Mouse (Mus musculus) C2C12 (cell line): ENCODE data around the gene Prtn3. TPM values are rescaled to one million over a fixed set of nuclear protein-coding genes. Genes with fewer than 3 reads are reported as not detected.

Experiments used
- H3K27me3 ChIP-seq: one replicate; pipeline ENCODE4 v1.6.1; 2011; ENCODE audit not compliant: control insufficient read depth, insufficient read depth, insufficient read length
- H3K36me3 ChIP-seq: one replicate; pipeline ENCODE4 v1.6.1; 2011; ENCODE audit not compliant: control insufficient read depth, insufficient read depth
- H3K4me3 ChIP-seq: one replicate; pipeline ENCODE4 v1.5.1; 2011; ENCODE audit warnings: mild to moderate bottlenecking, control low read depth; ENCODE audit not compliant: poor library complexity, insufficient read depth, severe bottlenecking
- H3K79me2 ChIP-seq: one replicate; pipeline ENCODE4 v1.6.1; 2011; ENCODE audit not compliant: control insufficient read depth, insufficient read depth
- H3K79me3 ChIP-seq: one replicate; pipeline ENCODE4 v1.6.1; 2011; ENCODE audit warnings: low read depth, control low read depth
- H3ac ChIP-seq: one replicate; pipeline ENCODE3; 2011; ENCODE audit warnings: low read depth; ENCODE audit not compliant: control insufficient read depth, insufficient read length
- CEBPB ChIP-seq: IDR thresholded peaks from one replicate; pipeline ENCODE4 v1.6.1; 2011; ENCODE audit warnings: low read depth, mild to moderate bottlenecking, control low read depth, moderate library complexity
- CTCF ChIP-seq: IDR thresholded peaks from one replicate; pipeline ENCODE4 v1.5.1; 2011; ENCODE audit not compliant: control insufficient read depth, insufficient read depth, insufficient read length
- FOSL1 ChIP-seq: IDR thresholded peaks from one replicate; pipeline ENCODE4 v1.8.0; 2011; ENCODE audit warnings: mild to moderate bottlenecking, low read length; ENCODE audit not compliant: poor library complexity, insufficient read depth, severe bottlenecking
- MAX ChIP-seq: IDR thresholded peaks from one replicate; pipeline ENCODE4 v1.6.1; 2011; ENCODE audit warnings: mild to moderate bottlenecking, control low read depth
- MYOD1 ChIP-seq: IDR thresholded peaks from one replicate; pipeline ENCODE4 v1.6.1; 2011; ENCODE audit warnings: low read depth; ENCODE audit not compliant: control insufficient read depth, insufficient read length
- MYOG ChIP-seq: IDR thresholded peaks from one replicate; pipeline ENCODE4 v1.6.1; 2011; ENCODE audit not compliant: control insufficient read depth, insufficient read length; ENCODE audit errors: extremely low read depth
- USF1 ChIP-seq: IDR thresholded peaks from one replicate; pipeline ENCODE4 v1.6.1; 2011; ENCODE audit warnings: low read depth, mild to moderate bottlenecking, control low read depth, moderate library complexity
- polyA plus RNA-seq: library from polyadenylated mRNA; unstranded; fragments of >200 nt; fragmentation: generic; extraction: Trizol; gene quantifications from one replicate; pipeline ENCODE4 v1.2.1, GENCODE M21; 2012; ENCODE audit warnings: missing spikeins

Gene Prtn3
- polyA plus RNA-seq, 1 experiment = not detected

DNA sequence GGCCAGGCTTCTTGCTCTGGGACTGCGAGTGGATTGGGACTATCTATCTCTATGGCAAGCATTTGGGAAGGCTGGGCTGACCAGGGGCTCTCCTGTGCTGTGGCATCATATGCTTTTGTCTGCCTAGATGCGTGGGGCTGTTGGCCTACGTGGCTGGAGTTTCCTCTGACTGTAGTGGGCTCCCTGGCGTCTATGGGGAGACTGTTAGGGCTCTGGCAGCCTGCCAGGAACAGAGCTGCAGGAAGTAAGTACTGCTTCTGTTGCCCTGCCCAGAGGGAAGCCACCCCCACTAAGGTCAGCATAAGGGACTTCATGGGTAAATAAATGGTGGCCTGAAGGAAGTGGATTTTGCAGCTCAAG, 16.8 kb upstream of the Prtn3 start:
- no peaks in the 10 kb centered on the region for H3K27me3 ChIP-seq
- peaks cover 88% of the 10 kb centered on the region for H3K79me2 ChIP-seq
- peak overlapping the region; percentile 81 for H3ac ChIP-seq
- no peak for TF ChIP-seq CEBPB
- TF ChIP-seq MYOD1 = no peak
- TF ChIP-seq MAX = no peak
- no peak for TF ChIP-seq CTCF
- TF ChIP-seq USF1 = no peak
- no peak for TF ChIP-seq FOSL1
- no peak for TF ChIP-seq MYOG
- peaks cover 75% of the 10 kb centered on the region for H3K79me3 ChIP-seq
- H3K4me3 ChIP-seq = peak overlapping the region; percentile 87
- H3K36me3 ChIP-seq = peaks cover 68% of the 10 kb centered on the region

DNA sequence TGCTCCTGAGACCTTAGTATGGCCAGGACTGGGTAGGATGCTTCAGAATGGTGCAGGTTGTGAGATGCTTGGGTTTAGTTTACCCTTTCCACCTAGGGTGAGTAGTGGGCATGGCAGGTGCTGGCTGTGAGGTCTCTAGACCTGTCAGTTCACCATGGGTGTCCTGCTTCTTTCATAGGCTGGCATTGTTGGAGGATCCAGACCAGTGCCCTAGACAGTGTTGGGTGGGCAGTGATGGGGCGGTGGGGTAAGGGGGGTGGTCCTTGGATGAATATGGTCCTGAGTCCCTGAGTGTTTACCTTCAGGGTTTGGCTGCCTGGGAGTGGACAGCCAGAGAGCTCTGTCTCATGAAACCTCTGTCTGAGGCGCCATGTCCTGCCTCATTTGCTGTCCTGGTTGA, 16.4 kb upstream of the Prtn3 start:
- H3K79me3 ChIP-seq = peaks cover 72% of the 10 kb centered on the region
- H3K27me3 ChIP-seq = no peaks in the 10 kb centered on the region
- peaks cover 86% of the 10 kb centered on the region for H3K79me2 ChIP-seq
- peak overlapping the region; percentile 87 for H3K4me3 ChIP-seq
- peak overlapping the region; percentile 2 for H3ac ChIP-seq
- TF ChIP-seq CEBPB (no peak), MYOG (no peak), MYOD1 (no peak), CTCF (no peak)
- H3K36me3 ChIP-seq = peaks cover 72% of the 10 kb centered on the region

DNA sequence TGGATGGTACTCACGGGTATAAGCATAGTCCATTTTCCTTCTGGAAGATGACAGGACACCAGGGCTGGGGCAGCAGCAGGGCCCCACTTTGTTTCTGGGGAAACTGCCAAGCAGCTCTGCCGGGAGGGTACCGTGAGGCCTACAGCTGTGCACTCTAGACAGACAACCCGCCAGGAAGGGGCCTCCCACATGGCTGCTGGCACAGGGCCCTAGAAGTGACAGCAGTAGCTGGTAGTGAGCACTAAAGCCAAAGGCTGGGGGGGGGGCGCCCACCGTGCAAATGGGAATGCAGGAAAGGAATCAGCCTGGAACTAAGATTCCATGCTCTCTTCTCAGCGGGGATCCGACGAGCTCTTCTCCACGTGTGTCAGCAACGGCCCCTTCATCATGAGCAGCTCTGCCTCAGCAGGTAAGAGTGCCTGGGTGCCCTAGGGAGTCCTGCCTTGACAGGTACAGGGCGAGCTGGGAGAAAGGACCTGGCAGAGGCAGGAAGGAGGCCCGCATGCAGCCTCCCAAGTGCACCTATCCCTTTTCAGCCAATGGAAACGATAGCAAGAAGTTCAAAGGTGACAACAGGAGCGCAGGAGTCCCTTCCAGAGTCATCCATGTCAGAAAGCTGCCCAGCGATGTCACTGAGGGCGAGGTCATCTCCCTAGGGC, 15.7 kb upstream of the Prtn3 start:
- H3K79me2 ChIP-seq = peaks cover 83% of the 10 kb centered on the region
- peaks cover 71% of the 10 kb centered on the region for H3K79me3 ChIP-seq
- peaks cover 79% of the 10 kb centered on the region for H3K36me3 ChIP-seq
- H3ac ChIP-seq = no peak overlapping the region
- no peak overlapping the region for H3K4me3 ChIP-seq
- TF ChIP-seq CTCF (no peak), MAX (no peak), USF1 (no peak)
- no peaks in the 10 kb centered on the region for H3K27me3 ChIP-seq

DNA sequence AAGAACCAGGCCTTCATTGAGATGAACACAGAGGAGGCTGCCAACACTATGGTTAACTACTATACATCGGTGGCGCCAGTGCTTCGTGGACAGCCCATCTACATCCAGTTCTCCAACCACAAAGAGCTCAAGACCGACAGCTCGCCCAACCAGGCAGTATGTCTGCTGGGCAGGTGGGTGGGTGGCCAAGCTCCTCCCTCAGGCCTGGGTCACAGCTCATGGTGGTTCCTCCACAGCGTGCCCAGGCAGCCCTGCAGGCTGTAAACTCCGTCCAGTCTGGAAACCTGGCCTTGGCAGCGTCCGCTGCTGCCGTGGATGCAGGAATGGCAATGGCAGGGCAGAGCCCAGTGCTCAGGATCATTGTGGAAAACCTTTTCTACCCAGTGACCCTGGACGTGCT, 15.2 kb upstream of the Prtn3 start:
- no peaks in the 10 kb centered on the region for H3K27me3 ChIP-seq
- H3K79me2 ChIP-seq = peaks cover 83% of the 10 kb centered on the region
- no peak overlapping the region for H3K4me3 ChIP-seq
- TF ChIP-seq FOSL1 = no peak
- no peak for TF ChIP-seq MYOD1
- TF ChIP-seq MAX = no peak
- TF ChIP-seq CEBPB = no peak
- no peak for TF ChIP-seq CTCF
- TF ChIP-seq MYOG = no peak
- TF ChIP-seq USF1 = no peak
- H3K36me3 ChIP-seq = peaks cover 84% of the 10 kb centered on the region
- peaks cover 71% of the 10 kb centered on the region for H3K79me3 ChIP-seq
- H3ac ChIP-seq = no peak overlapping the region

DNA sequence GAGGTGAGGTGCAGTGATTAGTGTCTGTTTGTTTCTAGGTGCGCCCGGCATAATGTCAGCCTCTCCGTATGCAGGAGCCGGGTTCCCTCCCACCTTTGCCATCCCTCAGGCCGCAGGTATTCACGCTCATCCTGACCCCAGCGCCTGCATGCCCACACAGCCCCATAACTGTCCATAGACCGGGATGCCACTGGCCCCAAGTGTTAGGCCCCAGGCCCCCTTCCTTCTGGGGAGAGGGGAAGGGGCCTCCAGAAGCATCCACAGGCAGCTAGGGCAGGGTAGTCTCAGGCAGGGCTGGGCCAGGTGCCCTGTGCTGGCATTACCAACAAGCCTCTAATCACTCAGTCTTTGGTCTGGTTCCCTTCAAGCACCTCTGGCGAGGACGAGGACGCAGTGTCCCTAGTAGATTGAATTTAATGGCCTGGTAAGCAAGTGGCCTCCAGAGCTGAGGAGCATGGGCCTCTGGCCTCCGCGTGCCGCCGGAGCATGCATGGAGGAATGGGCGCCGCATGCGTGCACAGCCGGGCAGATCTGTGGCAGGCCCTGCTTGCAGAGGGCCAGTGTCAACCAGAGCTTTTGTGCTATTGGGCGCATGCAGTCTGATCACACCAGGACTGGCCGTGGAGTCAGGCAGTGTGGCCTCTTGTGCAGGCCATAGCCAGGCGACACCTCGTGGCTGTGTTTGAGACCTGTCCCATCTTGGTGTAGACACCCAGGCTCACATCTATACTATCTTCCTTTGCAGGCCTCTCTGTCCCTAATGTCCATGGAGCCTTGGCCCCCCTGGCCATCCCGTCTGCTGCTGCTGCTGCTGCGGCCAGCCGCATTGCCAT, 14.0 kb upstream of the Prtn3 start:
- Histone ChIP-seq H3K4me3 (no peak overlapping the region), H3ac (no peak overlapping the region), H3K79me2 (peaks cover 74% of the 10 kb centered on the region), H3K27me3 (no peaks in the 10 kb centered on the region), H3K36me3 (peaks cover 93% of the 10 kb centered on the region), H3K79me3 (peaks cover 63% of the 10 kb centered on the region)
- TF ChIP-seq MYOG (no peak), USF1 (no peak), CEBPB (no peak)

DNA sequence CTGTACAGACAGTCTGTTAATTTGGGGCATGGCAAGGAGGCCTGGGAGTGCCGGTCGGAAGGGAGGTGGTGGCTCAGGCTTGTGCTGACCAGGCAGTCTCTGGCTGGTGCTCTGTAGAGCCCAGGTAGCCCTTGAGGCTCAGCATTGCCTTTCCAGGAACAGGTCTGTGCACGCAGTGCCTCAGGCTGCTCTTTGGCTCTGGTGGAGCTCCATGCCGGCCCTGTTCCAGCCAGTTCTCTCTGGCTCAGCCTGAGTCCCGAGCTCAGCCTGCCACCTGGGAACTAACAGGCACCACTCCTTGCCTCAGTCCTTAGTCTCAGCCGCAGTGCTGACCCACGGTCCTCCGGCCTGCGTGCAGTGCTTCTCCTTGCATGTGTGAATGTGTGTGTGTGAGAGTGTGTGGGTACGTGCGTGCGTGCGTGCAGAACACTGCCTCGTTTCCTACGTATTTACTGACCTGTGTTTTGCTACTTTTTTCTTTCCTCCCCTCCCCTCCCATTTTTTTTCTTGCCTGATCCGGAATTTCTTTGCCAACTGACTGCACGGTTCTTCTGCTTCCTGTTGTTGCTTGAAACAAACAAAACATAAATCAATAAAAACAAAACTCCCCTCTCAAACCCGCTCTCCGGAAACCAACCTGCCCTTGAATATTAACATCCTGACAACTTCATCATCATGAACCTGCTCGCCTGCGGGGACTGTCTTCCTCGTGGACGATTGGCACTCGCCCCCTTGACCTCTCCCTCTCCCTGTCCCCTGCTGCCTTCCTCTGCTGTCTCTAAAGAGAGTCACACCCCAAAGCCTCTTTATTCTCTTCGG, 12.8 kb upstream of the Prtn3 start:
- H3K79me3 ChIP-seq = peaks cover 51% of the 10 kb centered on the region
- no peak overlapping the region for H3K4me3 ChIP-seq
- no peak for TF ChIP-seq USF1
- no peak for TF ChIP-seq MAX
- TF ChIP-seq CEBPB = no peak
- TF ChIP-seq MYOG = no peak
- TF ChIP-seq FOSL1 = no peak
- TF ChIP-seq MYOD1 = no peak
- no peak for TF ChIP-seq CTCF
- peaks cover 86% of the 10 kb centered on the region for H3K36me3 ChIP-seq
- H3K79me2 ChIP-seq = peaks cover 62% of the 10 kb centered on the region
- no peaks in the 10 kb centered on the region for H3K27me3 ChIP-seq
- H3ac ChIP-seq = no peak overlapping the region
